Mouse (Mus musculus) gastrocnemius, adult 8-10 months (tissue): Measurements from ENCODE around the gene Rccd1. TPM values are rescaled to one million over a fixed set of nuclear protein-coding genes. Genes with fewer than 3 reads are reported as not detected.
"Not testable (repeated sequence)": the region's sequence is repeated elsewhere in the genome, so short reads cannot be mapped to it uniquely, and the experiment has no call there.

Experiments
- DNase-seq, 2 experiments: peaks; one replicate each; pipeline ENCODE4 v3.0.0; 2022; ENCODE audit warnings: low spot score in 2 of 2
- total RNA-seq, 4 experiments: library from RNA; stranded (reverse); gene quantifications; 2 replicates each; pipeline ENCODE4 v1.2.4; 2022

Rccd1 gene
- total RNA-seq, 4 experiments from 2014 or later = 5.6 to 7.7 (median 6.5) TPM

- DNase-seq = no peak
These were observed 21.9 kb upstream of the Rccd1 start for GRCm38 (mm10) chr7:80346173-80346572.

GRCm38 (mm10) chr7:80343270-80344018 is 19.2 kb upstream of the Rccd1 start:
- no peak for DNase-seq

- DNase-seq = peak; percentile 82 to 91
These were observed 18.6 kb upstream of the Rccd1 start, which contains the start of gene Hddc3 for GRCm38 (mm10) chr7:80342858-80343257. TSS of gene Hddc3 (plus strand) at chr7:80343104.

- no peak for DNase-seq
These were observed 17.5 kb upstream of the Rccd1 start for GRCm38 (mm10) chr7:80341793-80342192.

- DNase-seq = peak; percentile 63 to 65
These were observed 16.5 kb upstream of the Rccd1 start, which contains the start of gene Unc45a for GRCm38 (mm10) chr7:80340793-80341192. TSS of gene Unc45a (minus strand) at chr7:80341005.

GRCm38 (mm10) chr7:80339793-80340628 is 15.8 kb upstream of the Rccd1 start:
- DNase-seq = peak; percentile 95 to 97

- peak in 1 of 2 experiments; percentile 40 for DNase-seq
These were observed 15.1 kb upstream of the Rccd1 start for GRCm38 (mm10) chr7:80339371-80339770.

- DNase-seq = no peak
These were observed 12.7 kb upstream of the Rccd1 start for GRCm38 (mm10) chr7:80336932-80337331.

- DNase-seq = no peak
These were observed 10.6 kb upstream of the Rccd1 start for GRCm38 (mm10) chr7:80334848-80335247.

GRCm38 (mm10) chr7:80331433-80331832 is 7.2 kb upstream of the Rccd1 start:
- DNase-seq = no peak

- DNase-seq = no peak
These were observed 6.0 kb upstream of the Rccd1 start for GRCm38 (mm10) chr7:80330278-80330677.

GRCm38 (mm10) chr7:80326076-80326475 is 1.8 kb upstream of the Rccd1 start:
- DNase-seq = no peak

- DNase-seq = no peak
These were observed 1.1 kb upstream of the Rccd1 start for GRCm38 (mm10) chr7:80325292-80325868.

- not testable (repeated sequence) for DNase-seq
These were observed 514 bp upstream of the Rccd1 start for GRCm38 (mm10) chr7:80324816-80325119.

GRCm38 (mm10) chr7:80323336-80323735 is 918 bp downstream of the Rccd1 start:
- no peak for DNase-seq

GRCm38 (mm10) chr7:80319846-80320496 is 4.3 kb downstream of the Rccd1 start:
- no peak for DNase-seq

- DNase-seq = no peak
These were observed 5.6 kb downstream of the Rccd1 start for GRCm38 (mm10) chr7:80318670-80319069.

- DNase-seq = no peak
These were observed 6.7 kb downstream of the Rccd1 start for GRCm38 (mm10) chr7:80317439-80318115.

- DNase-seq = no peak
These were observed 8.5 kb downstream of the Rccd1 start for GRCm38 (mm10) chr7:80315733-80316132.

GRCm38 (mm10) chr7:80310771-80311170 is 13.5 kb downstream of the Rccd1 start:
- no peak for DNase-seq

GRCm38 (mm10) chr7:80307766-80308165 is 16.5 kb downstream of the Rccd1 start:
- DNase-seq = no peak
